Mouse (Mus musculus): ENCODE measurements at regions not wholly inside any gene's neighbourhood (a gene's known extent, or its start where the extent isn't known, plus 50 kb on each side); places are given as distances from the start of the nearest gene placed in this dataset.

DNA sequence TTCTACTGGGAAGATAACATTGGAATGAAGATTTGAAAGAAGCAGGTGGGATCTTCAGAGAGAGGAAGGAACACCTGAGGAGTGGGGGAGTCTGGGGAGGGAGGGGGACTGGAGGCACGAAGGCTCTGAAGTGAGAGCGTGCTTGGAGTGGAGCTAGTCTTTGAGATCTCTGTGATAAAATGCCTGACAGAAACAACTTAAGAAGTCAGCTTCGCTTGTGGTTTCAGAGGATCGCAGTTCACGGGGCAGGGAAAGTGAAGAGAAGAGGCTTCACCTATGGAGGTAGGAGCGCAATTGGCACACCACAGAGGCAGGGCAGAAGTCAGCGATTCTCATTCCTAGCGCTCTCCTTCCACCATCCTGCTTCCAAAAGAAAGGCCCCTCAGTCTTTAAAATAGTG lies 90.4 kb upstream of the Eomes start:
- no peak for TF ChIP-seq ZNF384 (IDR thresholded peaks at IDR 0.05; ENCODE audit: low read depth, low read length)
- no peak for TF ChIP-seq HCFC1 (IDR thresholded peaks at IDR 0.05; ENCODE audit: borderline replicate concordance, insufficient read depth, low read length)
- no peak for TF ChIP-seq CHD2 (IDR thresholded peaks at IDR 0.05; ENCODE audit: low read depth, low read length)
- no peak for TF ChIP-seq ZC3H11A (IDR thresholded peaks at IDR 0.05; ENCODE audit: borderline replicate concordance, low read depth, low read length)
